Mouse (Mus musculus) duodenum, adult 2 months (tissue): ENCODE measurements around the gene Mospd1. TPM values are rescaled to one million over a fixed set of nuclear protein-coding genes. Genes with fewer than 3 reads are reported as not detected.

Source experiments
- polyA plus RNA-seq: library from polyadenylated mRNA; depleted of rRNA; stranded (reverse); fragments of >200 nt; gene quantifications from 2 replicates; pipeline ENCODE4 v1.2.3, GENCODE M21; 2012; ENCODE audit warnings: low replicate concordance; rRNA removed

Gene Mospd1
- 0.16 and 0.20 TPM in 2 replicates for polyA plus RNA-seq

GRCm38 (mm10) chrX:53370366-53370740, at the start of gene Mospd1:
TSS of gene Mospd1 (minus strand) at chrX:53370502.

Other genes with a start within 250 kb of the Mospd1 start
- not detected in 2 replicates for gene Plac1, start 130.4 kb downstream of the Mospd1 start, polyA plus RNA-seq
- gene Fam122b, start 100.7 kb downstream of the Mospd1 start, polyA plus RNA-seq, result 0.81 and 0.96 TPM in 2 replicates
- gene Fam122c, start 97.1 kb downstream of the Mospd1 start, polyA plus RNA-seq, result not detected in 2 replicates
- gene Etd, start 64.4 kb upstream of the Mospd1 start, polyA plus RNA-seq, result not detected in 2 replicates
- gene Rtl8c, start 237.5 kb upstream of the Mospd1 start, polyA plus RNA-seq, result 4.9 and 5.6 TPM in 2 replicates
- gene Gm14597, start 238.5 kb upstream of the Mospd1 start, polyA plus RNA-seq, result not detected in 2 replicates